Comparison of ENCODE assay signal across 8 mouse cellular contexts in the genomic region with DNA sequence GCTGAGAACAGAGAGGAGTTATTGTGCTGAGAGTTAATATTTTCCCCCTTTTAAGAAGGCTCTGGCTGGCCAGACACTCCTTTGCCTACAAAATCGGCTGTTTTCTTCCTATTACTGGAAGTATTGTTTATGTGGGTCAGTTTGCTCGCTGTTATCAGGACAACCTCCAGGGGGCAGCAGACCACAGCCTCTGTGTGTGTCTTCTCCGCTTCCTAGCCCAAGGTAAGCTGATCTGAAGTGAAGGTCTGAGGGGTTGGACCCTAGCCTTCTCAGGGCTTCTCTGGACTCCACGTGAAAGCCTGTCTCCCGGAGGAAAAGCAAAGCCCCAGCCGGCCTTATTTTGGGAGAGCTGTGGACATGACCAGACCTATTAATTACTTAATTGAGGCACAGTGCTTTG.
DNase-seq lines count a peak whose midpoint lies in the region; ATAC-seq and TF ChIP-seq lines count a peak whose summit lies in the region.

No protein-coding gene starts in this region.

- 2% methylated on average over 6 of the region's 6 CpGs for WGBS in lung, embryonic 16.5 days

- peak overlapping the region; percentile 29; the same call in 1 of the 2 replicates for H3K4me3 ChIP-seq in layer of hippocampus, adult 2 months
- H3K4me3 ChIP-seq in lung, embryonic 16.5 days (ENCODE audit: low read length): peak overlapping the region; percentile 25

- DNase-seq in ES-CJ7 (ENCODE audit: low read depth, low spot score): peak; percentile 75
- DNase-seq in c-Kit-negative CD71-positive TER-119-positive erythroid progenitor cells, embryonic 14.5 days (ENCODE audit: low read depth, low spot score): peak; percentile 39
- peak; percentile 87 for DNase-seq in fibroblast of lung, adult 2 months (ENCODE audit: low read depth)
- peak; percentile 83 to 88 for DNase-seq in heart, postnatal 14 days
- peak; percentile 73 to 92 for DNase-seq in layer of hippocampus, adult 2 months (ENCODE audit: low spot score in 2 of 2)
- peak; percentile 89 for DNase-seq in ovary, postnatal 14 days (ENCODE audit: low spot score)
- peak; percentile 83 for DNase-seq in thymus, postnatal 0 days (ENCODE audit: low spot score)

- intact Hi-C loops in heart, postnatal 14 days (cut with DNase I): loop anchor here (1.0 to 5.0 kb wide), 5 partner anchors 133 to 979 kb away; no protein-coding TSS in a partner anchor

- H3K4me1 ChIP-seq in lung, embryonic 16.5 days (replicated peaks; ENCODE audit: control insufficient read depth, insufficient read depth, low read length): peaks cover 5% of the 10 kb centered on the region; the same call in 1 of the 2 replicates

- H3K9me3 ChIP-seq in lung, embryonic 16.5 days (ENCODE audit: control insufficient read depth, low read length): no peaks in the 10 kb centered on the region

- no peak overlapping the region for H3K27ac ChIP-seq in layer of hippocampus, adult 2 months
- H3K27ac ChIP-seq in lung, embryonic 16.5 days (ENCODE audit: low read length): peak overlapping the region; percentile 60; the same call in 1 of the 2 replicates

- peak; percentile 97 for TF ChIP-seq CTCF in layer of hippocampus, adult 2 months (conservative IDR thresholded peaks at IDR 0.05)

- no peak overlapping the region; the same call in 1 of the 2 replicates for H3K9ac ChIP-seq in lung, embryonic 16.5 days (ENCODE audit: low read length)

- no peaks in the 10 kb centered on the region for H3K27me3 ChIP-seq in lung, embryonic 16.5 days (ENCODE audit: control insufficient read depth, insufficient read depth, low read depth, low read length)

- H3K4me2 ChIP-seq in lung, embryonic 16.5 days (ENCODE audit: low read depth, low read length): peak overlapping the region; percentile 52

- no peaks in the 10 kb centered on the region for H3K36me3 ChIP-seq in lung, embryonic 16.5 days (ENCODE audit: control insufficient read depth, insufficient read depth, low read length)

- ATAC-seq in lung, embryonic 16.5 days (ENCODE audit: low read depth): peak; percentile 75

Comparison
In these comparisons a context has a peak if more than half of its experiments do, and no peak if none do; other contexts are left out.
1. DNase-seq: peak in every context shown above with its lines; median percentile 89 in ovary, postnatal 14 days; 87 in fibroblast of lung, adult 2 months; 86 in heart, postnatal 14 days; 83 in thymus, postnatal 0 days; 82 in layer of hippocampus, adult 2 months; 75 in ES-CJ7; 39 in c-Kit-negative CD71-positive TER-119-positive erythroid progenitor cells, embryonic 14.5 days.